Mouse (Mus musculus) spleen, postnatal 4 days (tissue): Measurements from ENCODE around the gene Gpd2.

ENCODE experiments used
- DNase-seq, 2 experiments: peaks; one replicate each; pipeline ENCODE4 v3.0.0; 2022; ENCODE audit warnings: low spot score in 2 of 2

Gpd2 gene

DNA sequence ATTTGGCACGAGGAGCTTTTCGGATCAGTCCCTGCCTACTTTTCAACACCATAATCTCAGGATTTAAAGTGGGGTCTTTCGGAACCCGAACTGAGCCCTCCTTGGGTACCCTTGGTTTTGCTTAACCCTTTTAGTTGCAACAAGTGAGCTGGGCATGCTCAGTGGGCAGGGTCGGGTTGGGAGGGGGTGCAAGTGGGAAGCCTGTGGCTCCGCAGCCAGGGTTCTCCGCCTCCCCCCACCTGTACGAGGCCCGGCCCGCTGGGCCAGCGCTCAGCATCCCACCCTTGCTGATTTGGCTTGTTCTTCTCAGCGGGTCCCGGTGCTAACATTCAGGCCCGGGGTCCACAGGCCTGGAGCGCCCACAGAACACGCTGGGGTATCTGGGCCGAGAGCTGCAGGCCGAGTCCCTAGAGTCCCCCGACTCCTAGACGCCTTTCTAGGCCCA is at the start of gene Gpd2:
Gene Gpd2 (plus strand): TSS at position 161 of the 445 bp plus-strand sequence.
- DNase-seq: no peak

DNA sequence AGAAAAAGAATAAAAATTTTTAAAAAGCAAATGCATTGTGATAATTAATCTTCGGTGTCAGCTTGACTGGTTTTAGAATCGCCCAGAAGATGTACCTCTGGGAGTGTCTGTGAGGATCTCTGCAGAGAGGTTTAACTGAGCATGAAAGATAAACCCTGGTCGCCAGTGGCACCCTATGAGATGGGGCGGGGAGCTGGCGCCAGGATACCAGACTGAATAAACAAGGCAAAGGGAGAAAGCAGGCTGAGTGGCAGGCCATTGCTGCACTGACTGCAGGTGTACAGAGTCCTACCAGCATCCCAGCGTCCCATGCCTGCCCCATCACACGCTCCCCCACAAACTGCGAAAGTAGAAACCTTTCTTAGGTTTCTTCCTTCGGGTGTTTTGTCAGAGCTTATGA is 49.2 kb upstream of the Gpd2 start:
- no peak for DNase-seq

DNA sequence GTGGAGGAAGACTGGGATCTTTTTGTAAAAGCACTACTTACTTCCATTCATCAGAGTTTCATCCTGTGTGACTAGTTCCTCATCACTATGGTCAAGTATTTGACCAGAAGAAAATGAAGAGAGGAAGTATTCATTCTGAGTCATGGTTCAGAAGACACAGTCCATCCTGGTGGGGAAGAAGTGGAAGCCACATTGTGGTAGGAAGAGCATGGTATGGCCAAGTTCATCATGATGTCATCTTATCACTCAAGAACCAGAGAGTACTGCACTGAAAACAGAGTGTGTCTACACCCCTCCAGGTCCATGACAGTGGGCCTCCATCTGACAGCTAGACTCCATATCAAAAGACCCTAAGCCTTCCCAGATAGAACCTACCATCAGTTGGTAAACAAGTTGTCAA is 46.6 kb upstream of the Gpd2 start:
- DNase-seq: no peak

DNA sequence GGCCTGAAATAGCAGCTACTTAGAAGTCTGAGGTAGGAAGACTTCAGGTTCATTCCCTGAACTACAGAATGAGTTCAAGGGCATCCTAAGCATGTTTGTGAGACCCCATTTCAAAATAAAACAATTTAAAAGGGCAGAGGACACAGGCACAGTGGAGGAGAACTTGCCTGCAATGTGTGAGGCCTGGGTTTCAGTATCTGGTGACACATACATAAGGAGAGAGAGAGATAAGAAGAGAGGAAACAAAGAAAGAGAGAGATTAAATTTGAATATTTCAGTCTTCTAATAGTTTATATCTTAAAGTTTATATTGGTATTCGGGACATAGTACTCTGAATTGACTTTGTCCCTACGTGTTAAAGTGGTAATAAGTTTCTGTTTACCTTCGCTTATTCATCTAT is 38.4 kb upstream of the Gpd2 start:
- DNase-seq: no peak

DNA sequence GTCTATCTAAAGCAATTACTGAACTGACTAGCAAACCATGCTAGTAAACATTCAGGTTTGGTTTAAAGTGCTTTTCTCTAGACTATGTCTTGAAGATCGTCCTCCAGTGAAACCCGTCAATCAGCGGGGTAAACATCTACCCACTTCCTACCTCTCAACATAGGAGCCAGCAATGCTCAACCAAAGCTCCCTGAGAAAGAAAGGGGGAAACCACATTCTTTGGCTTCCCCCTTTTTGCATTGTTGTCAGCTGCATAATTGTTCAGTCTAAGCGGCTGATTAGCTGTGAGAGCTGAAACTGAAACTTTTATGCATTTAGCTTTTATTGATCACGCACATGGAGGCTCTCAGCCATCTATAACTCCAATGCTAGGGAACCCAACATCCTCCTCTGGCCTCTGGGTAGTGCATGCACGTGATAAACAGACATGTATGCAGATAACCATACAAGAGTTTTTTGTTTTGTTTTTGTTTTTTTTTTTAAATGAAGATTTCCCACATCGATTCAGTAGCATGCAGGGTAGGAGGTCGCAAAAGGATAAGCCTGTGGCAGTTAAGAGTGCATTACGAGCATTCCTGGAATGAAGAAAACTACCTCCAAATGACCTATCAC is 28.9 kb upstream of the Gpd2 start:
- DNase-seq: no peak

DNA sequence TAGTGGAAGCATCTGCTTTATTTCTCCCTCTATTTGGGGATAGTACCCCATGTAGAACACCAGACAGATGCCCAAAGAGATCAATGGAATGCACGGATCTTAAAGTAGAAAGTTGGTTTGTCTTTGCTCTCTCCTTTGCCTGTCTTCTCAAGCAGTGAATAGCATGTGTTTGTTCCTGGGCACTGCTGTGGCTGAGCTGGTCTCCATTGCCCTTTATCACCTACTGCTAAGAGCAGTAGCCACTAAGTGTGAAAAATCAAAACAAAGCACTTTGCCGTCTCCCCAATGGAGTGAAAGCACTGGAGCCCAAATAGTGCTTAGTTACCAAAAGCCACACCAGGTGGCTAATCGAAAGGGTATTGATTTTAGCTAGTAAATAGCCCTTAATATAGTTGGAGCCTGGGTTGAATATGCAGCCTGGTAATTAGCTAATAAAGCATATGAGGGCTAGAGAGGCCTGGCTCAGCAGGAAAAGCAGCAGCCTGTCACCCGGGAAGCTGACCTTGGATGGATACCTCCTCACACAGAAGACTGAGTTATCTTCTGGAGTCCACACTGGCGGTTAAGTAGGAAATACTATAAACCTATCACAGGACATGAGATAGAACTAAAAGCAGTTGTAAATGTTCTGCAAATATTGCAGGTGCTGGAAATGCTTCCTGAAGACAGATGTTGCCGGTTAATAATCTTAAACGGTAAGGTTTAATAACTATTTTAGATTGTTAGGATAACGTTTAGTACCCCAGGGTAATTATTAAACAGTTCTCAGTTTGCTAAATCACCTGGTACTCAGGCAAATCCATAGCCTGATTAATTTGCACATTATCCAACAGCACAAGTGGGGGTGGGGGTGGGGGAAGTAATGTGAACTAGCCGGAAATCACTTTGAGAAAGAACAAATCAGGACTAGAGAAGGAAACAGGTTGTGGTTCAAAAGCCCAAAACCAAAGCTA is 26.1 kb upstream of the Gpd2 start:
- no peak for DNase-seq

DNA sequence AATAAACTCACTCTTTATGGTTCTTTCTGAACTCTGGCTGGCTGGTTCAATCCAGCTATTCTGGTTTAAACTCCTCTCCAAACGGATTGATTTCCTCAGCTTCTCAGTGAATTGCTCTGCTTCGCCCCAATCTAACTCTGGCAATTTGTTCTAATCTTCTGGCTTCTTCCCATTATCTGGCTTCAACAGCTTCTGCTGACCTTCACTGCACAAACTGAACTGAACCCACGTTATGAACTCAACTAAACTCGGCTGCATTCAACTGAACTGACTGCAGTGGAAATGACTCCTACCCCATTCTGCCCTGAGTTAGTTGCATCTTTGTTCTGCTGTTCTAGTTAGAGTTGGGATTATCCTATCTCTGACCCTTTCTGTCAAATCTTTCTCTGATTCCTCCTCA is 24.1 kb upstream of the Gpd2 start:
- DNase-seq: no peak

DNA sequence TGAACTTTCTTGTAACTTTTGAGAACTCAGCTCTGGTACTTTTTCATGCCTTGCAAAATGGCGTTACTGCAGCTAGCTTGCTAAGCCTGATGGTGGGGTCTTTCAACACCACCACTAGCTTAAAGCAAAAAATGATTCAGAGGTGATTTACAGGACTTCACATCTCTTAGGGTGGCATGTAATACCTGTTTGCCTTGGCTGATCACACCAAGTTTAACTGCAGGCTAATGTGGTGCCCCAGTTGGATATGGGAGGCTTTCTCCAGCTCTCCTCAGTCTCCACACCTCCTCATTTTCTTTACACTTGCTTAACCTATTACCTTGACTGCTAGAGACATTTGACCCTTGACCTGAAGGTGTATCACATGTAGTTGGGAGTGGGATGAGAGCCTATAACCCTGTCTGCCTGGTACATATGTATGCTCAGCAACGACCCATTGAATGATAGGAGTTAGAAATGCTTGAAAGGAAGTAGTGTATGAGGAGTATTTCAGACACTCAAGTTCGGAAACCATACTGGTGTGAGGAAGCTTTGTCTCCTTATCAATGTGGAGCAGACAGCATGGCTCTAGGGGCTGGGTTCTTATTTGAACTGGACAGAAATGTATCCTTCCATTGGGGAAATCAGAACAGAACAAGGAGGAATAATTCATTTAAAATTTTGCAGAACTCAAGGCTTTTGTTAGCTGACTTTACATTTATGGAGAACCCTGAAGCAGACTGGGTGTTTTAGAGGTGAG is 14.0 kb upstream of the Gpd2 start:
- DNase-seq: no peak

DNA sequence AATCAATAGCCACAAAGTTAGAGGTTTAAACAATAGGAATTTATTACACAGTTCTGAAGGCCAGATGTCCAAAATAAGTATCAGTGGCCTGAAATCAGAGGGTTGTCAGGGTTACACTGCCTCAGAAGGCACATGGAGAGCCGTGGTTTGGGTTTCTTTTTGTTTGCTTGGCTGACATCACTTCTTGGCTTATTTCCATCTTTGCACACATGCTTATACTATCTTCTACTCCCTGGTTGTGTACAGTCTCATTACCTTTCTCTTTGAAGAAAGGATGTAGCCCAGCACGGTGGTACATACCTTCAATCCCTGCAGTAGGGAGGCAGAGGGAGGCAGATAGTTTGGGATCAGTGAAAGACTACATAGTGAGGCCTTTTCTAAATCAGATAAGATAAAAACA is 12.2 kb upstream of the Gpd2 start:
- DNase-seq: no peak

DNA sequence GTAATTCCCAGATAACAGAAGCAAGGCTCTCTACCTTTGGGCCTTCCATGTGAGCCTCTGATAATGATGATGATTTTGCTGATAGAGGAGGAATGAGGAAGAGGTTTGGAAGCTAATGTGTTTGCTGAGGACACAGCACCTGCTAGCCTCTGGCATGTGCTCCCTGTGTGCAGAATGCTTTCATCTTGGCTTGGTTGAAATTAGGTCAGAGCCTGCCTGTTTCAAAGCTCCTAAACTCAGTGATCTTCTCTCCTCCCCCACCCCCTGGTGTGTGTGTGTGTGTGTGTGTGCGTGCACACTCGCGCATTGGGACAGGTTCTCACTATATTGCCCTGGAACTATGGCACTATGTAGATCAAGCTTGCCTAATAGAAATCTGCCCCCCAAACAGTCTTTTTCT is 10.0 kb upstream of the Gpd2 start:
- DNase-seq: no peak

DNA sequence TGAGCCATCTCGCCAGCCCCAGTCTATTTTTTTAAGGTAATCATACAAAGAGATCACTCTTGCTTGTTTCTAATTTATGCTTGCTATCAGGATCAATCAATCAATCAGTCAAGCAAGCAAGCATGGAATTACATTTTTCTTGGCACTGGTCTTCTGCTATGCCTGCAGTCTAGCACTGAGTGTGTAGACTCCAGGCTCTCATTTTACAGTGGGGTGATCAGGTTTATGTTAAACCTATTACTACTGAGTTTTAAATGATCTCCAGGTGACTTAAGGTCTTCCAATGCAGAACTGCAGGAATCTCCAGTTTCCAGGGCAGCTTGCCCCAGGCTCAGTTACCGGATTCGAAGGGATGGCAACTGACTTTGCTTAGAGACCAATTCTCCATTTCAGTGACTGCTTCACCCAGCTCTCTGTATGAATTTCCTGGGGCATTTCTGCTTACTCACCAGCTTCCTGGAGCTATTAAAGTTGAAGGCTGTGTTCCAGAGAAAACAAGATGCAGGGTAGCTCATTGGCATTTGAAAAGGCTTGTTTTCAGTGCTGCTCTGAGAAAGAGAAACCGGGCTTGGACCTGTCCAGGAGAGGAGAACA is 7.7 kb upstream of the Gpd2 start:
- DNase-seq: no peak

DNA sequence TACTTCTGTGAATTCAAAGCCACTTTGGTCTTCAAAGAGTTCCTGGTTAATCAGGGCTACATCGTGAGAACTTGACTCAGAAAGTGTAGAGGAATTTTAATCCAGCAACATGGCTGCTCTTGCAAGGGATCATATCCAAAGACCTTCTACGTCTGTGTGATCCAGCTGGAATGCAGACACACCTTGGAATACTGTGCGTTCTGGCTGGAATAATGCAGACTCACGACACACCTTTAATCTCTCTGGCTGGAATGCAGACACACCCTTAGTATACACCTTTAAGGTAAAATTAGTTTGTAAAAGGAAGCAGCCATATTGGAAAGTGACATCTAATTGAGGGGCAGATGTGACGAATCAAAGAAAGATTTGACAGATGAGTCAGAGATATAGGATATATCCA is 6.0 kb upstream of the Gpd2 start:
- DNase-seq: no peak

DNA sequence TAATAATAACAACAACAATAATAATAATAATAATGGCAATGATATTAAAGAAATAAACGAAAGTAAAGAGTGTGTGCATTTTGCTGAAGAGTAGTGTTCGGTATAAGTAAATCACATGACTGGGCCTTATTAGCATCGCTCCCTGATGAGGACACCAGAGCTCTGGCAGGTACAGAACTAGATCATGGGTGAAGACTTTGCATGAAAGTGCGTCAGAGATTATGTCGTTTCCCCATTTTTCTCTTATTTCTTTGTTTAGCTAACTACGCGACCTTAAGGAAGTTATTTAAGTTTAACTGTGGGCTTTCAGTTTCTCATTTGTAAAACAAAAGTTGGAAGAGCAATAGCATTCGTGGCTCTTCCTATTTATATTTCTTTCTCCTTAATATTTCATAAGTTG is 5.1 kb upstream of the Gpd2 start:
- DNase-seq: no peak

DNA sequence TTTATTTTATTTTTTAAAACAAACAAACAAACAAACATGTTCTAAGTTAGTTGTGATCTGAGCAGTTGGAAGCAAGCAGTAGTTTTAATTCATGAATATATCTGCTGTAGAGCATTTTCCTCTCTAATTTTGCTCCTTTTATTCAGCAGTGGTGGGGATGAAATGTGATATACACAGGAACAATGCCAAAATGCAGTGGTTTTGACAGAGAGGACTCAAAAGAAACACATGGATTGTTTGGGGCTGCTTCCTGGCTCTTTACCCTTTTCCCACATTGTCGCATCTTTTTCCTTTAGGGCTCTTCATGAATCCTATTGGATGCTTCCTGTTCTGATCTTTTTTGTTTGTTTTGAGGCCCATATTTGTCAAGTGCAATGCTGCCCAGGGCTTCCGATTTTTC is 1.2 kb upstream of the Gpd2 start:
- no peak for DNase-seq

DNA sequence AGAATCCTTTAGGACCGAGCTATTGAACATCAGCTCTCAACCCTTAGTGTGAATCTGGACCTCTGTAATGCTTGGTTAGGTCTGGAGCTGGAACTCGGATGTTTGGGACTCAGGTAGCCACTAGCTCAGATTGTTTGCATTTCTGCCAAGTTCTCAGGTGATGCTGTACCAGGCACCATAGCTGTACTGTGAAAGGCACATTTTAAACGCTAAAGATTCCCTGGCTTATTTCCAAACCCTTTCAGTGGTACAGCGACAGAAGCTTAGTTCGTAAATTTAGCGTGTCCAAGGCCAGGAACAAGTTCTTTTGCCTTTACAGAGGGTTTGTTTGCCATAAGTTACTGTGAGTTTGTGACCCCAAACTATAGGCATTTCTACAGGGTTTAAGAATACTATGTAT is 409 bp upstream of the Gpd2 start:
- DNase-seq: no peak

DNA sequence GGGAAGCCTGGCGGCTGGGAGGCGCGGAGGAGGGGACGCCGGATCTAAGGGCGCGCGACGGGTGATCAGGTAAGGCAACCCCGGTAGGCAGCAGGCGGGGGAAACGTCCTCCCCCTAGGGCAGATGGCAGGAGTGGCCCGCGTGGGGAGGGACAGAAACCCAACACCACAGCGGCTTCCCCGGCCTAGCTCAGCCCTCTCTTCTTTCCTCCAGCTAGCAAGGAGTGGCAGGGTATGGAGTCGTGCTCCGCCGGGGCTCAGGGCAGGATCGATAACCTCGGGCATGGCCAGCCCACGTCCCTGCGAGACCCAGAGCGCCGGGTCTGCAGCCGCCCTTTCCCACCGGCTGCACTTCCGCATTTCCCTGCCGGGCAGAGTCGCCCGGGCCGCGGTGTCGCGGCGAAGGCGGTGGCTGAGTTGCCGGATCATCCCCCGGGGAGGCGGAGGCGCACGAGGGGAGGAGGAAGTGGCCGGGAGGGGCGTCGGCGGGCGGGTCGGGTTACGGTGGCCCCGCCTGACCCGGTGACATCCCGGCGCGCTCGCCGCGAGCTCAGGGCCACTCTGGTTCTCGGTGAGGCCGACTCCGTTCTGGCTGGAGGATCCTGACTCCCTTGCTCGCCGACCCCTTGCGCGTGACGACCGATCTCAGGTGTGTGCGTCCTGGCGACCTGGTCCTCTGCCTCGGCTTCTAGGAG is 632 bp downstream of the Gpd2 start:
- DNase-seq: peak; percentile 87 to 92

DNA sequence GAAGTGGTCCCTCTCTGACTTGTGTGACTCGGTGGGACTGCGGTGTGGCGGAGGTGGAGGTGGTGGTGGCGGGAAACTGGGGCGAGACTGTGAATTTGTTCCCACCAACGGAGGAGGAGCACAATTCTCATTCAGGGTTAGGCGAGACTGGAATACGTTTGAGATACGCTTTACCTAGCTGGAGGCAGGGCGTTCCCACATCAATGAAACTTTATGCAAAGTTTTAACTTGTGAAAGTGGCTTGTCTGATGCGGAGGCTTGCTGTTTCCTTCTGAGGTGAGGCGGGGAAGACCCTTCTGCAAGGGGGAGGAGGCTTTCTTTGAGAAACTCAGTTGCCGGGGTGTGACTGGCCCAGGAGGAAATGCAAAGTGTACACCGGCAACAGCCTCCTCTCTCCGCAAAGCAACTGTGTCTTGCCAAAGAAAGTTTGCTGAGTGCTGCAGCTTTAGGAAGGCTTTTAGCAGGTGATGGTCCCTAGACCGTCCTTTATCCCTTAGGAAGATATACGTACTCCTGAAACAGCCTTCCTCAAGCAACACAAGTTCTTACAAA is 1.3 kb downstream of the Gpd2 start:
- peak; percentile 53 to 72 for DNase-seq

DNA sequence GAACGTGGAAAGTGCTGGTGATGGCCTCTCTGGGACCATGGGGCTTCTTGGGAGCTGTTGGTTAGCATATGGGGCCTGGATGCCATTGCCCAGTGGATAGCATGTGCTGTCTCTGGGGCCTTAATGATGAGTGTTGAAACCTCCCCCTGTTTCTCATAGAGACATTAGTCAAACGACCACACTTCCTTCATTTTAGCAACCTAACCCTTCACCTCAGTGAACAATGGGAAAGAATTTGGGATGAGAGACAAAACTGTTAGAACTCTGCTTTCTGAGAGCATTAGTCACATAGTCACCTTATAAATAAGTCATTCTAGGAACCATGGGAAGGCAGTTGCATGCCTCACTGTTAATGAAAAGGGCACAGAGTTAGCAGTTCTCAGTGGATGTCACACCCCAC is 1.9 kb downstream of the Gpd2 start:
- DNase-seq: no peak

DNA sequence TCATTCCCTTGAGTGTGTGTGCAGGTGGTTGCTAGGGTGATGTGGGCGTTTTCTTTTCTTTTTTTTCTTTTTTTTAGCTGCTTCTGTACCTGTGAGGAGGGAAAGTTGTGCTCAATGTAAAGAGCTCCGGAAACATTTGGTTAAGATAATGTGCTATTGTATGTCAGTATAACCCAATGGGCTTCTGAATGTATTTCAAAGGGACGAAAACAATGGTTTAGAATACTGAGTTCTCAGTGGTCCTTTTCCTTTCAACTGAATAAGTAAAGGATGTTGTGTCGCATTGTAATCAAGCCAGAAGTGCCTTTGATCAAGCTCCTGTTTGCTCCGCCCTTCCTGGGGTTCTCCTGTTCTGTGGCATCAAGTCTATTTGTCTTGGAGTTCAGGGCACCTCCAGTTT is 6.6 kb downstream of the Gpd2 start:
- no peak for DNase-seq

DNA sequence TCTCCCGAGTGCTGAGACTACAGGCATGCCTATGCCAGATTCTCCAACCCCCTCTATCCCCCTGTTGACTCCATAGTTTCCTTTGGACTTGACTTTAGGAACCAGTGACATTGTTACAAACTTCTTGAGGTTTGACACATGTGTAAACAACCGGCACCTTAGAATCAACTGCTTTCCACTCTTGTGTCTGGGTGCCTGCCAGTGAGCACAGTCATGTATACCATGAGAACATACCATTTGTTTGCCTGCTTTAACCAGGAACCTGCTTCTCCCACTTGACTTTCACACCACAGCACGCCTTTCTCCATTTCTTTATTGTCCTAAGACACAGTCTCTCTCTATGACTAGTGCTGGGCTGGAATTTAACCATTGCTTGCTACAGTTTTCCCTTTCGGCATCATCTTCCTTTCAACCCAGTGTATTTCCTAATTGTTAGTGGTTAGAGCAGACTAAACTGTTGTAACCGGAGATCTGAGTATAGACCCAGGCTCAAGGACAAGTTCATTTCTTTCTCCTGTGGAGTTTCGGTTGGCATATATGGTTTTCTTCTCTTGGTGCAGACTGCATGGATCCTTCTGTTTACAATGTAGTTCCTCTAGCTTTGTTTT is 8.4 kb downstream of the Gpd2 start:
- no peak for DNase-seq

DNA sequence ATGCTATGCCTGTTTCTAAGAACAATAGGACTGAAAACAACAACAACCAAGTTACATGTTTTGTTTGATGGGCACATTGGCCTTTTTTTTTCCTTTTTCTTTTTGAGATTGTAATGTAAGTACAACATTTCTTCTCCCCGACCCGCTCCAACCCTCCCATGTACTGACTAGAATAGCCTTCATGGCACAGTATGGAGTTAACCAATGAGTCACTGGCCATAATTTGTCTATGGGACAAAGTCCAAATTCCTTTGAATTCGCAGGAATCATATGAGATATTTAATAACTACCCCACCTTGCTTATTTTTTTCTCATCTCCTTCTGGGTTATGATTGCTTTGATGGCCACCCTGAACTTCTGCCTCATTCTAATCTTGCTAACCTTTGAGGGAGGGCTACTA is 12.7 kb downstream of the Gpd2 start:
- no peak for DNase-seq
